Mouse (Mus musculus): ENCODE data around the gene Ush2a.

DNA sequence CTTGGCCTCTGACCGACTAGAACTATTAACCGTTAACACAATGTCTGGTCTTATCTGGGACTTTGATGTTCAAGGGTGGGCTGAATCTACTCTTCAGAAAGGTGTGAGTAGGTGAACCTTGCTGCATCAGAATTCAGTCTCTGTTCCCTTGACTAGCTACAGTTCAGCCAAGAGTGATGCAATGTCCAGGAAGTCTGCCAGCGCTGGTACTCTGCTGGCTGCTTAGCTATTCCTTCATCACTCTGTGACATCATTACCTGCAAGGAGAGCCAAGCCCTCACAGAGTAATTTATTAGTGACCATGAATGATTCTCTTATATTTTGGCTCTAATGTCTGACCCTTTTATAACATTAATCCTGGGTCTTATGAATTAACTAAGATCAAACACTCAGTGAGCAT lies 101.7 kb downstream of the Ush2a start:
- no peak for TF ChIP-seq CTCF (conservative IDR thresholded peaks at IDR 0.05; ENCODE audit: insufficient read depth, insufficient read length, low read depth, low read length)
- no peak for TF ChIP-seq POLR2A (IDR thresholded peaks at IDR 0.05; ENCODE audit: low read depth, low read length)

Data from kidney, adult 2 months (tissue).